Mouse (Mus musculus) retina, postnatal 1 day (tissue): ENCODE measurements around the gene Ptprt.

Source experiments
- DNase-seq: peaks from one replicate; pipeline ENCODE4 v3.0.0-alpha.2; 2012

Ptprt gene

DNA sequence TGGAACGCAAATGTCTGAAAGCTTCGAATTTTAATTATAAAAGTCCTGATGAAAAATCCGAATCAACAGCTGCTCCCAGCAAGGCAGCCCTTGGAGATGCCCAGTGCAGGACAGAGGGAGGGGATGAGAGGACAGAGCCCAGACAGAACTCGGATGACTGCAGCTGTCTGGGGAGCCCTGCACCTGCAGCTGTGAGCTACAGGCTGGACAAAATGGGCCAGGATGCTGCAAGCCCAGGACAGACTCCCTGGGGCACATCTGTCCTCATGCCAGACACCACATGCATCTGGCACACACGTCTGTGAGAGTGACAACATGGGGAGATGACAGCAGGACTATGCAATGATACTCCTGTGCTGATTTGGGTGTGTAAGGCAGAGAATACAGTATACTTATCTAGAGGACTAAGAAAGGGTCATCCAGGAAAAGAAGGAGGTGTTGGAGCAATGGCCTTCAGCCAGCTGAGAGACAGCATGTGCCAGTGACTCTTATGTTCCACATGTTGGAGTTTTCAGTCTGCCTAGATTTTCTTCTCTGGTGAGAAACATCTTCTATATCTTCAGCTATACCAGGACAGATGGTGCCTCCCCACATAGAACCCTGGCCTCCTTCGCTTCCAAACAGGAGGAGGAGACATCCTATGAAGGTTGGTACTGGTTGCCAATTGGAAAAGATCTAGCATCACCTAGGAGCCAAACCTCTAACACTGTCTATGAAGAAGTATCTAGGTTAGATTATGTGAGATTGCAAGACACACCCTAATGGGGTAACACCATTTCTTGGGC, 259.4 kb downstream of the Ptprt start:
- no peak for DNase-seq

- no peak for DNase-seq
These were observed 266.3 kb downstream of the Ptprt start for GRCm38 (mm10) chr2:162394601-162395000.

- no peak for DNase-seq
These were observed 269.1 kb downstream of the Ptprt start for GRCm38 (mm10) chr2:162391834-162392233.

DNA sequence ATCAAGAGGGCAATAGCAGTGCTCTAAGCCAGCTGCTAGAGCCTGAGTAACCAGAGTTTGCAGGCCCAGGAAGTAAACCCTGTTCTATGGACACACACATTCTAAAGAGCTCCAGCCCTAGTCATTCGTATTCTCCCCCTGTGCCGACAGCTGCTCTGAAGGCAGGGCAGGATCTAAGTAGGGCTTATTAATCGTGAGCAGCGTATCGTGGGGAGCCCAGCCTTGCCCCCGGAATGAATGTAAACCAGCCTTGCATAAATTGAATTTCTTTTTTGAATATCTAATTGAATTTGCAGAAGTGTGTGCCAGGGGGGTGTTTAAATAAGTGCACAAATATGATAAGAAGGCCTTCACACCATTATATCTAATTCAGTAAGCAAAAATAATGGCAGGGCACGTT, 283.6 kb downstream of the Ptprt start:
- peak; percentile 78 for DNase-seq

DNA sequence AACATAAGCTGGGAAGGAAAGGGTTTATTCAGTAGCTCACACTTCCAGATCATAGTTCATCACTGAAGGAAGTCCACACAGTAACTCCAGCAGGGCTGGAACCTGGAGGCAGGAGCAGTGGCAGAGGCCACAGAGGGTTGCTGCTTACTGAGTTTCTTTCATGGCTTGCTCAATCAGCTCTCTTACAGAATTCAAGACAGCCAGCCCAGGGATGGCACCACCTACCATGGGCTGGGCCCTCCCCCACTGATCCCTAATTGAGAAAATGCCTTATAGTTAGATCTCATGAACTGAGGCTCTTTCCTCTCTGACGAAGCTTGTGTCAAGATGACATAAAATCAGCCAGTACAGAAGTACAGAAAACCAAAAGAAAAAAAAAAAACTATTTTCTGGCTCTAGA, 311.9 kb downstream of the Ptprt start:
- no peak for DNase-seq

DNA sequence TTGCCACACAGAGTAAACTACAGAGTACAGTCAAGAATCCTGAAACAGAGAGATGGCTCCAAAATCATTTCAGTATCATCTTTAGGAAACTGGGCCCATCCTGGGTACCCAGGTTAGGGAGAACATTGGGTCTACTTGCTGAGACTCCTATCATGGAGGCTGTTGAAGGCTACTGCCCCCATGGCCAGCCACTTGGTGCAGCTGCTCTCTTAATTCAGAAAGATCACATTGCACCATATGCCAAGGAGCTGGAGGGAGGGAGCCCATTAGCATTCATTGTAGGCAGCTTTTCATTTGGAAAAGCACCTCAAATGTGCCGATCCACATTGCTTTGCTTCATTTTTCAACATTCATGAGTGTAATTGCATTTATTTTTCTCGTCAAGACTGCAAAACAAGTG, 319.1 kb downstream of the Ptprt start:
- DNase-seq: no peak

DNA sequence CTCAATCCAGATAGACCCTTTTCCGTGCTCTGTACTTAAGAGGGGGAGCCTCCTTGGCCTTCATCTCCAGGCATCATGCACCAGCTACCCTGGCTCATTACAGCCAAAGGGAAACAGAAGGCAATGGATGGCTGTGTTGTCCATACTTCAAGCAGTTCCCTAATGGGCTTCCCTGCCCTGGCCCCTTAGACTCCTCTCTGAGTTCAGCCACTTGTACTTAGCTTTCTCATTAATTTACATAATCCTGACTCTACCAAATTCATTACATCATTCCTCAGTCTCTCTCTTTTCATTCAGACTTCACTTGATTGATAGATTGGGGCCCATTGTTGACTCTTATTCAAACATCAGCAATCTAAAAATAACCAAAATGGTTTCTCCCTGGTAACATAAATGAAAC, 320.7 kb downstream of the Ptprt start:
- DNase-seq: no peak

GRCm38 (mm10) chr2:162332066-162332683, 328.8 kb downstream of the Ptprt start:
- no peak for DNase-seq

GRCm38 (mm10) chr2:162329430-162329829, 331.5 kb downstream of the Ptprt start:
- DNase-seq: no peak

DNA sequence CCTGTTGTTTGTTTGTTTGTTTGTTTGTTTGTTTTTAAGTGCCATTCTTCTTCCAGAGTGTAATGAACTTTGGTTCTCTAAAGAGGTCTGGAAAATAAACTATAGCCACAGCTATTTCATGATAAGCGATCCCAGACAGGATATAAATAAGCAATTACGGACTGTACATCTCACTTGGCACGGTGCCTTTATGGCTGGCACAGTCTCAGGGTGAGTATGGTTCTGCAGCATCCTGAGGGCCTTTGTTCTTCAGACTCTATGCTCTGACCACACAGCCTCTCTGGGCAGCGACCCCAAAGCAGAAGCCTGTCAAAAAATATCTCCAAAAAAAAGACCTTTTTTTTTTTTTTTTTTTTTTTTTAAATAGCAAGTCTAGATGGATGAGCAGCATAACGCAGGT, 338.5 kb downstream of the Ptprt start:
- peak; percentile 20 for DNase-seq

DNA sequence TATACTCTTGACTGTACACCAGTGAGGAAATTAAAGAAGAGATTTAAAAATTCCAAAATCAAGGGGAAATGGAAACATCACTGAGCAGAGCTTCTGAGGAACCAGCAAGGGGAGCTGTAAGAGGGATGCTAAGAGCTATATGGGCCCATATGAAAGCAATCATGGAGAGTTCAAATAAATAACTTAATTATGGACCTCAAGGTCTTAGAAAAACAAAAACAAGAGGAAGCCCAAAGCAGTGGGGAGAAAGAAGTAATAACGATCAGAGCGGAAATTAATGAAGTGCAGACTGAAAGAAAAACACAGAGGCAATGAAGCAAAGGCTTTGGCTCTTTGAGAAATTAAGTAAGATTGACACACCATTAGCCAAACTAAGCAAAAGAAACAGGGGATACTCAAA, 353.0 kb downstream of the Ptprt start:
- no peak for DNase-seq

GRCm38 (mm10) chr2:162294070-162294469, 366.9 kb downstream of the Ptprt start:
- no peak for DNase-seq

DNA sequence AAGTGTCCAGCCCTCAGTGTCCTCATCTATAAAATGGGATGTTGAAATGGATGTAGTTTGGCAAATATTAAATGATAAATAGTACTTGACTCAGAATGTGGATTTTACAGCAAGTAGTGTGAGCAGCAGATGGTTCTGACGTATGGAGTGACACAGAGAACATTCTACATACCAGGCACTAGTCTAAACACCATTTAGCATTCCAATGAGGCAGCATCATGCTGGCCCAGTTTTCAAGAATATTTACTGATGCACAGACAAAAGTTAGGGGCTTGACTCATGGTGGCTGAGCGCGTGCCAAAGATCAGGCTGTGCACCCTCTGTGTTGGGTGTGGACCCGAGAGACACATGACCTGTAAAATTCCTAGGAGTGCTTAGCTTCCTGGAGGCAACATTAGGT, 378.3 kb downstream of the Ptprt start:
- no peak for DNase-seq

GRCm38 (mm10) chr2:162282121-162282520, 378.8 kb downstream of the Ptprt start:
- DNase-seq: peak; percentile 92

DNA sequence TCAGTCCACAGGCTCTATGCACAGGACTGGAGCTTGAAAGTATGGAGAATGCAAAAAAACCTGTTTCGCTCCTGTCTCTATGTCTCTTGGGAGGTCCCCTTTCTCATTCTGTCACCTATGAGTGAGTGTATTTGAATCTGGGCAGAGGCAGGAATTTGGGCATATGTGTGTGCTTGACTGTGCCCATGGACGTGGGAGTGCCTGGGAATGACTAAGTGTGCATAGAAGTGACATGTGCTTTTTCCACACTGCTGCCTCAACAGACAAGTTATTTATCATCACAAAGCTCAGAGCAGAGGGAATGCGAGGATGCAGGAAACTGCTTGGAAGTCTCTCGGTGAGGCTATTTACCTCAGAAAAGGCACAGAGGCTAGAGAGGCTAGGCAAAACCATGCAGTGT, 387.1 kb downstream of the Ptprt start:
- DNase-seq: no peak

DNA sequence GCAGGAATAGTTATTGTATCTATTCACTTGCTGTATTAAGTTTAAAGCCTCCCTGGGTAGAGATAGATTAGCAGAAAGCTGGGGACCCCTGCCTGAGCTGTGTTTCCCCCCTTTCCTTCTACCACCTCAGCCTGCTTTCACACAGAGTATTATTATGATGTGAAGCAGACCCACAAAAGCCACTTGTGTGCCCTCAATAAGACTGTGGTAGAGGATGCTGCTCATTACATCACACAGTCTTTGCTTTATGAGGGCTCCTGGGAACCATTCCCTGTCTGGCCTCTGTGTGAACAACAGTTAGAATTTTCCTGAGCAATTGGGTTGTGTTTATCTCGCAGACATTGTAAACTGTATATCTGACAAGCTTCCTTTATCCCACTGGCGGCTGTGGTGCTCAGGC, 409.7 kb downstream of the Ptprt start:
- no peak for DNase-seq

DNA sequence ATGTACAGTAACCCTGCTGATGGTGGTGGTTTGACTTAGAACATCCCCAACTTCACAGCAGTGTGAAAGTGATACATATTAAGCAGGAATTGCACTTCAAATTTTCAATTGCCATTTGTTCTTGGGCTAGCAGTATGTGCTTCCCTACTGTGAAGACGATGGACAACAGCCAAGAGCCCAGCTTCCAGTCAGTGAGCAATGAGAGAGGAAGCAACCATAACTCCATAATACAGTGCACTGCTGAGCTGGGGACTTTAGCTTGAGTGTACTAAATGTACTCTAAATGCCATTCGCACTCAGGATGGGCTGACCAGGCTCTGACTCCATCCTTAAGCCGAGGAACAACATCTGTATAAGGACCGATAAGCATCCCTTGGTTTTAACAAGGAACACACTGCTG, 412.7 kb downstream of the Ptprt start:
- DNase-seq: no peak

GRCm38 (mm10) chr2:162222476-162222875, 438.5 kb downstream of the Ptprt start:
- no peak for DNase-seq

GRCm38 (mm10) chr2:162220586-162220985, 440.4 kb downstream of the Ptprt start:
- DNase-seq: no peak

GRCm38 (mm10) chr2:162219507-162219906, 441.4 kb downstream of the Ptprt start:
- no peak for DNase-seq

DNA sequence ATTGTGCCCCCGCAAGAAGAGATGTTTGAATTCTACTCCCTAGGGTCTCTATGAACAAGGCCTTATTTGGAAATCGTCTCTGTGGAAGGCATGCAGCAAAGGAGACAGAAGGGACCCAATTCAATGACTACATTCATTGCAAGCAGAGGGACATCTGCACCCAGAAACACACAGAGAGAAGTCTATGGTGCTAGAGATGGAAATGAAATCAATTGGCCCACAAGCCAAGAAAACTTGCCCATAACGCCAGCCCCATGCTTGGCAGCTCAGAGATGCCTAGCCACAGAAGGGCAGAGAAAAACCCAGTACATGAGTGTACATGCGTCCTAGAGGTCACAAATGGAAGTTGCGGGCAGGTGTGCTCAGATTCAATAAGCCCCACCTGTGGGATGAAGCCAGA, 443.1 kb downstream of the Ptprt start:
- no peak for DNase-seq

GRCm38 (mm10) chr2:162212397-162212796, 448.6 kb downstream of the Ptprt start:
- no peak for DNase-seq

DNA sequence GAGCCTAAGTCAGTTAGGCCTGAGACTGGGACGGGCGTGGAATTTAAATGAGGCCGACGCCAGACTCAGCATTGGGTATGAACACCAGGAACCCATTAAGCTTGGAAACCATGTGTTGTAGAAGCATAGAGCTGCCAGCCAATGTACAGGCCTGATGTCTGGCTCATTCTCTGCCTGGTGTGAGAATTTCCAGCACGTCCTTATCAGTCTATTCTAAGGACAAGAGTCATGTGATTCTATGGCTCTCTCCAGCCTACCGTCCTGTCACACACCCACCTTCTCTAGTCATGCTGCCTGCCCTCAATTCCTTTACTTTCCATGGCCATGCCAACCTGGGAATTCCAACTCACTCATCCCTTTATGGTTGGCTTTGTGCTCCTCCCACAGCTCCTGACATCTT, 450.4 kb downstream of the Ptprt start:
- no peak for DNase-seq

DNA sequence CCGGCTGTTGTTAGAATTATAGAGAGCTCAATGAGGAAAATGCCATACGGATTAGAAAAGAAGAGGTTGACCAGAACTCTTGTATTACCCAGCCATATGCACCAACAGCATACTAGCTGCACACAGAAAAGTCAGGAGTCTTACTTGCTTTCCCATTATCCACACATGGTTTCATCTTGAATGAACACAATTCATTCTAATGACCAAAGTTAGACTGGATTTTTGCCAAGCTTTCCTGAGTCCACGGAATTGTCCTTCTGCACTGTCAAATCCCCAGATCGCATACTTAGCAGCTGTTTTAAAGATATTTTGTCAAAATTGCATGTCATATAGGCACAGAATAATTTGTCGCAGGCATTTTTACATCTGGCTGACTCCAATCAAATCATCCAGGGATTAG, 463.6 kb downstream of the Ptprt start:
- peak; percentile 33 for DNase-seq
